Mouse (Mus musculus): ENCODE measurements at regions not wholly inside any gene's neighbourhood (a gene's known extent, or its start where the extent isn't known, plus 50 kb on each side); places are given as distances from the start of the nearest gene placed in this dataset.

- DNase-seq (ENCODE audit: low spot score): no peak
- no peaks in the 10 kb centered on the region for H3K9me3 ChIP-seq
- H3K27me3 ChIP-seq (ENCODE audit: insufficient read depth, poor library complexity, severe bottlenecking): no peaks in the 10 kb centered on the region
- 78% methylated on average over 5 of the region's 5 CpGs for WGBS
- no peaks in the 10 kb centered on the region for H3K4me1 ChIP-seq
- H3K27ac ChIP-seq: no peak overlapping the region
- H3K4me3 ChIP-seq: no peak overlapping the region
- no peaks in the 10 kb centered on the region for H3K36me3 ChIP-seq
Observed at GRCm38 (mm10) chr16:5524375-5524774, 268.6 kb upstream of the Eef2kmt start.

GRCm38 (mm10) chr16:5523402-5524021 lies 267.7 kb upstream of the Eef2kmt start:
- no peak for DNase-seq (ENCODE audit: low spot score)
- H3K27ac ChIP-seq: no peak overlapping the region
- H3K4me1 ChIP-seq: no peaks in the 10 kb centered on the region
- no peaks in the 10 kb centered on the region for H3K9me3 ChIP-seq
- 88% methylated on average over 7 of the region's 7 CpGs for WGBS
- H3K36me3 ChIP-seq: no peaks in the 10 kb centered on the region
- H3K4me3 ChIP-seq: no peak overlapping the region
- no peaks in the 10 kb centered on the region for H3K27me3 ChIP-seq (ENCODE audit: insufficient read depth, poor library complexity, severe bottlenecking)

GRCm38 (mm10) chr16:5517746-5518145 lies 262.0 kb upstream of the Eef2kmt start:
- 68% methylated on average over 5 of the region's 5 CpGs for WGBS
- Histone ChIP-seq H3K27ac (no peak overlapping the region), H3K36me3 (no peaks in the 10 kb centered on the region), H3K27me3 (ENCODE audit: insufficient read depth, poor library complexity, severe bottlenecking) (0 out of 2 replicates have a peak, but pooled peaks cover 4% of the 10 kb centered on the region), H3K9me3 (no peaks in the 10 kb centered on the region), H3K4me1 (peaks cover 5% of the 10 kb centered on the region; the same call in 1 of the 2 replicates), H3K4me3 (no peak overlapping the region)
- DNase-seq (ENCODE audit: low spot score): no peak

- DNase-seq (ENCODE audit: low spot score): no peak
- Histone ChIP-seq H3K36me3 (no peaks in the 10 kb centered on the region), H3K9me3 (no peaks in the 10 kb centered on the region), H3K27ac (no peak overlapping the region), H3K4me1 (peaks cover 5% of the 10 kb centered on the region; the same call in 1 of the 2 replicates), H3K4me3 (no peak overlapping the region), H3K27me3 (ENCODE audit: insufficient read depth, poor library complexity, severe bottlenecking) (0 out of 2 replicates have a peak, but pooled peaks cover 4% of the 10 kb centered on the region)
- 80% methylated on average over 5 of the region's 5 CpGs for WGBS
Observed at GRCm38 (mm10) chr16:5515867-5516266, 260.1 kb upstream of the Eef2kmt start.

GRCm38 (mm10) chr16:5507261-5507660 lies 251.5 kb upstream of the Eef2kmt start:
- H3K9me3 ChIP-seq: no peaks in the 10 kb centered on the region
- WGBS: 88% methylated on average over 8 of the region's 8 CpGs
- 0 out of 2 replicates have a peak, but pooled peaks cover 5% of the 10 kb centered on the region for H3K27me3 ChIP-seq (ENCODE audit: insufficient read depth, poor library complexity, severe bottlenecking)
- H3K36me3 ChIP-seq: no peaks in the 10 kb centered on the region
- H3K27ac ChIP-seq: no peak overlapping the region
- no peaks in the 10 kb centered on the region for H3K4me1 ChIP-seq
- H3K4me3 ChIP-seq: no peak overlapping the region
- no peak for DNase-seq (ENCODE audit: low spot score)

GRCm38 (mm10) chr16:5501961-5502360 lies 246.2 kb upstream of the Eef2kmt start:
- H3K27ac ChIP-seq: no peak overlapping the region
- 84% methylated on average over 7 of the region's 7 CpGs for WGBS
- no peaks in the 10 kb centered on the region for H3K36me3 ChIP-seq
- no peak for DNase-seq (ENCODE audit: low spot score)
- H3K4me1 ChIP-seq: no peaks in the 10 kb centered on the region
- H3K27me3 ChIP-seq (ENCODE audit: insufficient read depth, poor library complexity, severe bottlenecking): no peaks in the 10 kb centered on the region
- H3K4me3 ChIP-seq: no peak overlapping the region
- no peaks in the 10 kb centered on the region for H3K9me3 ChIP-seq

- H3K27me3 ChIP-seq (ENCODE audit: insufficient read depth, poor library complexity, severe bottlenecking): no peaks in the 10 kb centered on the region
- no peak for DNase-seq (ENCODE audit: low spot score)
- no peak overlapping the region for H3K4me3 ChIP-seq
- H3K9me3 ChIP-seq: no peaks in the 10 kb centered on the region
- WGBS: 77% methylated on average over 2 of the region's 2 CpGs
- no peaks in the 10 kb centered on the region for H3K4me1 ChIP-seq
- no peaks in the 10 kb centered on the region for H3K36me3 ChIP-seq
- H3K27ac ChIP-seq: no peak overlapping the region
Observed at GRCm38 (mm10) chr16:5496051-5496685, 240.4 kb upstream of the Eef2kmt start.

- no peaks in the 10 kb centered on the region for H3K27me3 ChIP-seq (ENCODE audit: insufficient read depth, poor library complexity, severe bottlenecking)
- H3K36me3 ChIP-seq: no peaks in the 10 kb centered on the region
- DNase-seq (ENCODE audit: low spot score): no peak
- H3K4me1 ChIP-seq: no peaks in the 10 kb centered on the region
- 23% methylated on average over 6 of the region's 6 CpGs for WGBS
- H3K9me3 ChIP-seq: no peaks in the 10 kb centered on the region
- H3K27ac ChIP-seq: no peak overlapping the region
- no peak overlapping the region for H3K4me3 ChIP-seq
Observed at GRCm38 (mm10) chr16:5493352-5493751, 237.6 kb upstream of the Eef2kmt start.

GRCm38 (mm10) chr16:5487259-5487658 lies 231.5 kb upstream of the Eef2kmt start:
- Histone ChIP-seq H3K27me3 (ENCODE audit: insufficient read depth, poor library complexity, severe bottlenecking) (peaks cover 12% of the 10 kb centered on the region; the same call in 1 of the 2 replicates), H3K4me1 (no peaks in the 10 kb centered on the region), H3K9me3 (no peaks in the 10 kb centered on the region), H3K4me3 (no peak overlapping the region), H3K27ac (no peak overlapping the region), H3K36me3 (no peaks in the 10 kb centered on the region)
- WGBS: 64% methylated on average over 3 of the region's 3 CpGs
- DNase-seq (ENCODE audit: low spot score): no peak

GRCm38 (mm10) chr16:5483337-5483736 lies 227.6 kb upstream of the Eef2kmt start:
- WGBS: 25% methylated on average over 6 of the region's 6 CpGs

GRCm38 (mm10) chr16:5480148-5480547 lies 224.4 kb upstream of the Eef2kmt start:
- no peaks in the 10 kb centered on the region for H3K4me1 ChIP-seq
- no peak overlapping the region for H3K4me3 ChIP-seq
- 47% methylated on average over 1 of the region's 1 CpGs for WGBS
- H3K36me3 ChIP-seq: no peaks in the 10 kb centered on the region
- no peaks in the 10 kb centered on the region for H3K9me3 ChIP-seq
- peaks cover 12% of the 10 kb centered on the region; the same call in 1 of the 2 replicates for H3K27me3 ChIP-seq (ENCODE audit: insufficient read depth, poor library complexity, severe bottlenecking)
- H3K27ac ChIP-seq: no peak overlapping the region
- no peak for DNase-seq (ENCODE audit: low spot score)

More at GRCm38 (mm10) chr16:5483337-5483736, 227.6 kb upstream of the Eef2kmt start:
- no peak for DNase-seq (ENCODE audit: low spot score)
- H3K4me3 ChIP-seq: no peak overlapping the region
- no peak overlapping the region for H3K27ac ChIP-seq
- H3K27me3 ChIP-seq (ENCODE audit: insufficient read depth, poor library complexity, severe bottlenecking): peaks cover 12% of the 10 kb centered on the region; the same call in 1 of the 2 replicates
- no peaks in the 10 kb centered on the region for H3K36me3 ChIP-seq
- H3K4me1 ChIP-seq: no peaks in the 10 kb centered on the region
- no peaks in the 10 kb centered on the region for H3K9me3 ChIP-seq

GRCm38 (mm10) chr16:5478970-5479369 lies 223.2 kb upstream of the Eef2kmt start:
- Histone ChIP-seq H3K27ac (no peak overlapping the region), H3K27me3 (ENCODE audit: insufficient read depth, poor library complexity, severe bottlenecking) (peaks cover 8% of the 10 kb centered on the region; the same call in 1 of the 2 replicates), H3K4me1 (no peaks in the 10 kb centered on the region), H3K36me3 (no peaks in the 10 kb centered on the region), H3K9me3 (no peaks in the 10 kb centered on the region), H3K4me3 (no peak overlapping the region)
- DNase-seq (ENCODE audit: low spot score): no peak

- no peak for DNase-seq (ENCODE audit: low spot score)
- Histone ChIP-seq H3K27me3 (ENCODE audit: insufficient read depth, poor library complexity, severe bottlenecking) (peaks cover 6% of the 10 kb centered on the region; the same call in 1 of the 2 replicates), H3K4me3 (no peak overlapping the region), H3K9me3 (no peaks in the 10 kb centered on the region), H3K36me3 (no peaks in the 10 kb centered on the region), H3K27ac (no peak overlapping the region), H3K4me1 (peaks cover 18% of the 10 kb centered on the region)
- whole genome bisulfite sequencing: 21% methylated on average over 5 of the region's 5 CpGs
Observed at GRCm38 (mm10) chr16:5471321-5471720, 215.5 kb upstream of the Eef2kmt start.
